Mouse (Mus musculus) T-helper 17 cell (primary cell): ENCODE data around the gene Nenf.

Source experiments
- in situ Hi-C, 2 experiments: fragments of 300-600 bp; cut with MboI, MseI; formaldehyde crosslinking; loops; 1 replicate in 1 of 2; 2 replicates in 1 of 2; pipeline ENCODE4 v1.15.1; 2025; ENCODE audit warnings: high pct_unique_total_duplicates in 2 of 2

Nenf gene

DNA sequence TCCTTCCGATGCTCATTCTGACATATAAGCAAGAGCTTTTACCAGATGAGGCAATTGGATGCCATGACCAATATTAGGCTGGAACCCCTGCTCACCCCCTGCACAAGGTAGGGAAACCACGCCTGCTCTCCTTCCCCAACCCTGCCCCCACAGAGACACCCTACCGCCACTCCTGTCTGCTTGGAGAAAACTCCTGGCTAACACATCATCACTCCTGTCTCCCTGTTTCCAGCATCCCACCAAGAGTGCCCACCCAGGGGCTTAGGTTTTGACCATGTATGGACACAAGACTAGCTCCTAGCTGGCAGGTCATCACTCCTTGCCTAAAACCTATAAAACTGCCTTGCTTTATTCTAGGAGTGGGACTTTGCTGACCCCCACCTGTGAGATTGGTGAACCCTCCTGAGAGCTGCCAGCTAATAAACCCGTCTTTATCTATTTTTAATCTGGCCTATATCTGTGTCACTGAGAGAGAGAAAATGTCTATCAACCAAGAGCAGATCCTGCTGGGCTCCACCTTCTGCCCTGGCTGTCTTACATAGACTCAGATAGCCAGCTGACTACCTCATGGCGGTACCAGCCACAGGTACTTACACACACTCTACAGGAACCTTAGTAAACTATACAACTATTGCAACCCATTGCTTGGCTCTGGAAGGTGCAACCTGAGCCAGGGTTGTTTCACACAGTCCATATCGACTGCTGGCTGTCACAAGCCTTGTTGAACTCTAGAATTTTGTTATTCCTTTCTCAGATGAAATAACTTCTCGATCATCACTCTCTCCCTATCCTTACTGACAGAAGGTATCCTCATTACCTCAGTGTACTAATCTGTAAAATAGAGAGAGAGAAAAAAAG lies 7.0 kb upstream of the Nenf start:
- in situ Hi-C loops = loop anchor here (10.0 to 25.0 kb wide), 3 partner anchors 212 to 500 kb away; partner anchors contain the start of gene Nek2 (in 2 of the 2)

DNA sequence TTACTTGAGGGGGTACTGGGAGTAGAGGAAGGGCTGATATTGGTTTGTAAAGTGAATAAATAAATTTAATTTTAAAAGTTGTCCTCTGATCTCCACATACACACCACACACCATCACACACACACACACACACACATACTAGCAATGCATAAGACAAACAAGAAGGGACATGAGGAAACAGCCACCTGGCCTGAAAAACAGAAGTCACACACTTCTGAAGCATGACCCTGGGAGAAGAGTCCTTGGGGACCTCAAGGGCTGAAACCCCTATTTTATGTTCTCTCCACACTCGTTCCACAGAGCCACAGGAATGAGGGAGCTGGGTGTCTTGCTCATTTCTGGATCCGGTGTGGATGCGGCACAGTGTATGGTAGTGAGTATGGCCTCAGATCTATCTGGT lies 5.4 kb upstream of the Nenf start:
- in situ Hi-C loops = loop anchor here in 1 of 2 experiments (10.0 kb wide), 1 partner anchor 501 kb away; the partner anchor contains the start of gene Nek2

DNA sequence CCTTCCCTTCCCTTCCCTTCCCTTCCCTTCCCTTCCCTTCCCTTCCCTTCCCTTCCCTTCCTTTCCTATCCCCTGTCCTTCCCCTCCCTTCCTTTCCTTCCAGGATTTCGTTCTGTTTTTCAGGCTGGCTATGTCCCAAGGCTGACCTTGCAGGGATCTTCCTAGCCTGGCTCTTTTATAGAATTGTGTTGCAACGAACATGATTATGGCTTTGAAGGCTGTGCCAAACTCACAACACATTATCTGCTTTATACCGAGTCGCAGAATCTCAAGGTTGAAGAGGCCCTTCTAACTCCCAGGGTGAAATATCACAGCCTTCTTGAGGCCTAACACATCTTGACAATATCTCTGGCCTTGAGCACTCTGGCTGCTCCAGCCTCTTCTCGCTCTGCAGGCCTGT lies 692 bp upstream of the Nenf start:
- in situ Hi-C loops = loop anchor here in 1 of 2 experiments (5.0 kb wide), 1 partner anchor 1444 kb away; no protein-coding TSS in a partner anchor

DNA sequence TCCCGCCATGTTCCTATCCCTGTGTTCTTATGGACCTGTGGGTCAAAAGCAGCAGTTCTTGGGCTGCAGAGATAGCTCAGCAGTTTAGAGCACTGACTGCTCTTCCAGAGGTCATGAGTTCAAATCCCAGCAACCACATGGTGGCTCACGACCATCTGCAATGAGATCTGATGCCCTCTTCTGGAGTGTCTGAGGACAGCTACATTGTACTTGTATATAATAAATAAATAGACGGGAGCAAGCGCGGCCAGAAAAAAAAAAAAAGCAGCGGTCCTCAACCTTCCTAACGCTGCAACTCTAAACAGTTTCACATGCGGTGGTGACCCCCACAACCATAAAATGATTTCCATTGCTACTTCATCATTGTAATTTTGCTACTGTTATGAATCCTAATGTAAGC lies 1.2 kb downstream of the Nenf start:
- in situ Hi-C loops = loop anchor here in 1 of 2 experiments (5.0 kb wide), 1 partner anchor 1445 kb away; no protein-coding TSS in a partner anchor

DNA sequence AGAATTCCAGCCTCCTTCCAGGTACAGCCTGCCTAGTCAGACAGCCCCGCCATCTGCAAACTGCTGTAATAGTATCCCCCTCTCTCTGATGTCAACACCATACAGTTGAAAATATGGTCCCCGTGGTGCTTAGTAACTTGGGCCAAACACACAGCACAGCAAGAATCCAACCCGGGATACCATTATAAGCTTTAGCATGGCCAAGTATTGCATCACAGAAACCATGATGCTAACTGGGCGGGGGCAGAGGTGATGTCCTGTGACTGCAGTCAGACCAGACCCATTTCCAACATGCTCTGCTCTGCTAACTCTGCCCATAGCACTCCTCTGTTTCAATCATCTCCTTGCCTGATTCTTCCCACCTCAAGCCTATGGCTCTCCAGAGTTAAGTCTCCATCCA lies 4.1 kb downstream of the Nenf start:
- in situ Hi-C loops = no loop called here

DNA sequence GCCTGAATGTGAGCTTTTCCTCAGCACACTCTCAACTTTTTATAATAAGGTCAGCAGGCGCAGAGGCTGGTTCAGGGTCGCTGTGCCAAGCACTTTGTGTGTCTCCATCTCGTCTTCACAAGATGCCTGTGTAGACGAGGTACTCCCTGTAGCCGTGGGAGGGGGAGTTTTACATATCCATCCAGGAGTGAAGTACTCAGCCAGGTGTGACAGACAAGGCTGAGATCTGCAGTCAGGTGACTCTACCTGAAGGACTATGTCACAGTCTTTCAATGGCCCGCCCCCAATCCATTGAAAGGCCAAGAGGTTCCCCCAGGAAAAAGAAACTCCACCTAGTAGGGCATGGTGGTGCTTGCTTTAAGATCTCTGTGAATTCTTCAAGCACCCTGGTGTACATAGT lies 4.8 kb downstream of the Nenf start:
- in situ Hi-C loops = no loop called here

DNA sequence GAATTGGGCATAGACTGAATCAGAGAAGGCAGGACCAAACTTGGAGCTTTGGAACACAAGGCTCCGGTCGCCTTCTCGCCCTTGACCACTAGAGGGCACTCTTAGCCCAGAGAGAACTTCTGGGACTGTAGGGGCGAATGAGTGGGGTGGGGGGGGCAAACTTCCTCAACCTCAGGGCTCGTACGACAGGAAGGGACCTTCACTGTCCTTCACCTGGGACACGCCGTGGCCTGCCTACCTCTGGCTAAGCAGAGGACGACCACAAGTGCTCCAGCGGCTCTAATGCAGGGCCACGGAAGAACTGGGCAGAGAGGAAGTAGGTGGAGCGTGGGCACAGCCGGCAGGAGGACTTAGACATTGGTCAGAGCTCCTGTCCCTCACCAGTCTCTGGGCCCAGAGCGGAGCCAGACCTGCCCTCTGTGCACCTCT lies 5.5 kb downstream of the Nenf start:
- in situ Hi-C loops = no loop called here

DNA sequence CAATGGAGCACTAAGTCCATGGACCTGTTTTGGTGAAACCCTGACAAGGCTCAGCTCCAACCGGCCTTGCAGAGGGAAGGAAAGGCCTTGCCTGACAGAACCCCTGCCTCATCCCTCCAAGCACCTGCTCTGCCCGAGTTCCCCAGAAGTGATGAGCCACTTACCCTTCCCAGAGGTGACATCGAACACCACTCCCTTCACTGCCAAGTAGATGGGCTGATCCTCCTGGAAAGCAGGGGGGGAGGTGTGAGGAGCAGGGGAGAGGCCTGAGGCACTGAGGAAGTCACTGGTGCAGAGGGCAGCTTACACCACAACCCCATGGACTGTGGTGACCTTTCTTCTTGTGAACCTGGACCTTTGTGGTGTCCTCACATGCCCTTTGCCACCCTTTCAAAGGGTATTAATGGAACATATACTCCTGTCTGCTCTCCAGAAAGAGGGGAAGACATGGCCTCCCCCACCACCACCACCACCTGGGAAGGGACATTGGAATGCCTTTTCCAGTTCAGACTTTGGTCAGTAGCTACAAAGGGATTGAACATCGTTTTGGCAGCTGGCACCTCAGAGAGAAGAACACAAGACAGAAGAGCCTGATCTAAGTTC lies 6.6 kb downstream of the Nenf start:
- in situ Hi-C loops = no loop called here

DNA sequence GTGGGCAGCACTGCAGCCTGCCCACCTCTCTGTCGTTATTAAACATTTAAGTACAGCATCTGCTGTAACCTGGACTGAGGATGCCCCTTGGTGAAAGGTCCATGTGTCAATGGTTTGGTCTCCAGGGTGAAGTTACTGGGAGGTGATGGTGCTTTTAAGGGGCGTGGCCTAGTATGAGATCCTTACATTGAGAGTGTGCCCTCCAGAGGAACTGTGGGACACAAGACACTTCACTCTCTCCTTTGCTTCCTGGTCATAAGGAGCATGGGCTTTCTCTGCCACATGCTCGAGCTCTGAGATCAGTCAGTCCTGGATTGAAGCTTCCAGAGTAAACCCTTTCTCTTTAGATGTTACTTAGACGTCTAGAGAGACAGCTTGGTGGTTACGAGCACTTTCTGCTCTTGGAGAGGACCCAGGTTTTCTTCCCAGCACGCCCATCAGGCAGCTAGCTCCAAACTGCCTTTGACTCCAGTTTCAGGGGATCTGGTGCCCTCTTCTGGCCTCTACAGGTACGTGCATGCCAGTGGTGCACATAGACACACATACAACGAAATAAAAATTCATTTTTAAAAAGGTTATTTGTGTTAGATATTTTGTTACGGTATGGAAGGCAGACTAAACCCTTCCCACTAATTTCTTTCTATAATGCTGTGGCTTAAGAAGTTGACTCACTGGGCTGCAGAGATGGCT lies 10.1 kb downstream of the Nenf start:
- in situ Hi-C loops = no loop called here

DNA sequence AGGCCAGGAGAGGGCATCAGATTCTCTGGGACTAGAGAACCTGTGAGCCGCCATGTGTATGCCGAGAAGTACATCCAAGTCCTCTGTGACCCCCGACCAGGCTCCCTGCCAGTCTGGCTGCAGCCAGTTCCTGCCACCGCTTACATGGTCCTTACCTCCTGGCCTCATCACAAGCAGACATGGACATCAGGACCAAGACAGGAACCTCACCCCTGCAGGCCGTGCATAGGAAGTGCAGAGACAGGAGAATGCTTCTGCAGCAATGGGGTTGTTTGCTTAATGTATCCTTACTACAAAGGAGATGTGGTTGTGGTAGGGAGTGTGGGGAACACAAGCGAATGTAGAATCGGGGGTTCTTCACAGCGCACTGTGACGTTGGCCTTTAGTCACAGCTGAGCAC lies 11.7 kb downstream of the Nenf start:
- in situ Hi-C loops = no loop called here

DNA sequence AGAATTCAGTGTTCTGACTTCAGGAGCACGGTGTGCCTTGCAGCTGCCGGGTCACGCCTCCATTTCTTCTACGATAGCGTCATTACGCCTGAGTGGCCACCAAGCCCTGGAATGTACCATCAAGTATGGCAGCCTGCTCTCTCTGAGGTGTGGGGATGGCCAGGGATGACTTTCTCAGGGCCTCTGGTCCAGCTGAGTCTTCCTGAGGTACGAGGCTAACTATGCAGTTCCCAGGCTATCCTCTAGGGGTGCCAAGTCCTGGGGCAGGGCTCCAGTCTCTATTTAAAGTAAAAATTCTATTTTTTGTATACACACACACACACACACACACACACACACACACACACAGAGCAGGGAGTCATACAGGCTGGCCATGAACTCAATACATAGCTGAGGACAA lies 12.4 kb downstream of the Nenf start:
- in situ Hi-C loops = no loop called here

DNA sequence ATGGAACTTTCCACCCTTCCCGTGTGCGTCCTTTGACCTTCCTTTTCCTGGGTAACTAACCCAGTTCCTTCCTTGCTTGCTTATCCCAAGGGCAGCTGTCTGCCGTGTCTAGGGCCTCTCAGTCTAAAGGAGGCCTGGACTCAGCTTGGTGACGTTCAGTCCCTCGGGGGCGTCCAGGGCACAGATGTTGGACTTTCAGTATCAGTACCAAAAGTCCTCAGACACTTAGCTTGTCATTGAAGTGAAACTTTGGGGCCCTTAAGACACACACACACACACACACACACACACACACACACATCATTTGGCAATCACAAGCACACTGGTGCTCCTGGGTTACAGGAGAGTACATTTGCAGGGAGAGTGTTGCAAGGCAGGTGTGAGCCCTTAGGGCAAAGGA lies 13.8 kb downstream of the Nenf start:
- in situ Hi-C loops = no loop called here

DNA sequence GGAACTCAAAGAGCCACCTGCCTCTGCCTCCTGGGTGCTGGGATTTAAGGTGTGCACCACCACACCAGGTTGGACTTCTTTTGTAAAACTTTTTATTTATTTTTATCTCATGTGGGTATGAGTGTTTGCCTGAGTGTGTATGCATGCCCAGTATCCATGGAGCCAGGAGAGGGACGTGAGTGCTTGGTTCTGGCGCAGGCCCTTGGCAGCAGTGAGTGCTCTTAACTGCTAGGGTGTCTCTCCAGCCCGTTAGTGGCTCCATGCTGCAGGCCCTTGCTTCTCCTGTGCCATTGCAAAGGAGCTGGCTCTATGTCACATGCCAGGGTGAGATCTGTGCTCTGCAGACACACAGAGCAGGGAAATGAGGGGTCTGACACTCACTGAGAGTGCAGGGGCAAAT lies 14.3 kb downstream of the Nenf start:
- in situ Hi-C loops = no loop called here

DNA sequence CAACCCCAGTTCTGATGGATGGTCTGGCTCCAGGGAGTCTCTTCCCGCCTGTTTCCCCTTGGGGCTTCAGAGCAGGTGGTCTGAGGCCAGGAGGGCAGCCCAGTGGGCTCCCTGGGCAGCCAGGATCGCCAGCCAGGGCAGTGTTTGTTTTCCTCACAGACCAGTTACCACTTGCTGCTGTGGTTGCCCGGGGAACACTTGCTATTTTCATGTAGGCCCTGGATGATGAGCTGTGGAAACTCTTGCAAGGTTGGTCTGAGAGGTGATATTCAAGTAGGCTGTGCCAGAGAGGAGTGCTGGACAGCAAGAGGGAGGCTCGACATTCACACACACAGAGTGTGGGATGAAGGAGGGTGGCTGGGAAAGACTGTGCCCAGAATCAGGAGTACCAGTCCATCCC lies 16.1 kb downstream of the Nenf start:
- in situ Hi-C loops = no loop called here

DNA sequence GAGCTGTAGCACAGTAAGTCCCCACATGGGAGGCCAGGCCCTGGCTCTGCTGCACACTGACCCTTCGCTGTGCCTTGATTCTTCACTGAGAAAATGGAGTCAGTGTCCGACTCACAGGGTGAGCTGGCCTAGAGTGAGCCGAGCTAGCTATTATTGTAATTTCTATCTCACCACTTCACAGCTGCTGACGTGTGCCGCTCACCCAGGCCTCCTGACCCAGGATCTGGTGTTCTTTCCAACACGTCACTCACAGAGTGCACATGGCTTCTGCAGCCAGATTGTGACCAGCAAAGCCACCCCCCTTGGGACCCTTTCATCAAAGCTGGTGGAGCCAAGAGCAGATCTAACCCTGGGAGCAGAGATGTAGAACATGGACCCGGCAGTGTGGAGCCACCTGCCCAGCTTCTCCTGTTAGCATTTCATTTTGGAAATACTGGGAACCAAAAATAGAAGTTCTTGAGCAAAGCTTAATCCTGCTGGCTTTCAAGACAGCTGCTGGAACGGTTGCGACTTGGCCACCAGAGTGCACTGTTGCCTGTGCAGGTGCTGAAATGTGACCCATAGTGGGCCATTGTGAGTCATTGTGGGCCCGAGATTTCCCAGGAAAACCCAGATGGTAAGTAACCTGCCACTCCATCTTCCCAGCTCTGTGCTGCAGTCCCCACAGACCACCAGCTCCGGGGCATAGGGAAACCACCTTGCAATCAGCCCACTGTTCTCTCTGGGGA lies 18.6 kb downstream of the Nenf start:
- in situ Hi-C loops = no loop called here

DNA sequence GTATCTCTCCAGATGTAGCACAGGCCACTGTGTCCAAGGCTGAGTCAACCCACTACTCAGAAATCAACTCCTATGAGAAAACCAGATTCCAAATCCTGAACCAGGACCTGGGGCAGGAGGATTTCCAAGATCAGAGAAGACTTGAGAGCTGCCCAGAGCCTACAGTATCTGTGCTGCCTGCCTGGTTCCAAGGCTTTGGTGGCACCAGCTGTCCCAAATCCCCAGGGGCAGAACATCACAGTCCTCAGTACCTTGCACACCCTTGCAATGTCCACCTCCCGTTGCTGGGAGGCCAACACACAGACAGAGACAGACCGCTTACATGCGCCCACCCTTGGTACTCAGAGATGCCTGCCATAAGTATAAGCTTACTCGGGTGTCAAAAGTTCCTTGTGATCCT lies 19.7 kb downstream of the Nenf start:
- in situ Hi-C loops = no loop called here

DNA sequence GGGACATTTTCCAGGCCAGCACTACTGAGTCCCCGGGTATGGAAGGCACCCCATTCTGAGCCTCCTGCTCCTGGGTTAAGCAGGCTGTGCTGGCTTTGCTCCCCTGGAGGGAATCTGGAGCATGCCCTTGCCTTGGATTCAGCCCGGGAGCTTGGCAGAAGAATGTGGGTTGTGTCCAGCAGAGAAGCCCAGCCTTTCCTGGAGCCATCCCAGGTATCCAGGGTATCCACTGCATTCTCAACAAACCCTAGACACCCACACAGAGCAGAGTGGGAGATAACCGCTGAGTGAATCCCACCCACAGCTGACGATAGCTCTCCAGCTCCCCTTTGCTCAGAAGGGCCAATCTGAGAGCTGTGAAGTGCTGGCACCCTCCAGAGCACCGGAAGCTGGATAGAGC lies 21.5 kb downstream of the Nenf start:
- in situ Hi-C loops = no loop called here

DNA sequence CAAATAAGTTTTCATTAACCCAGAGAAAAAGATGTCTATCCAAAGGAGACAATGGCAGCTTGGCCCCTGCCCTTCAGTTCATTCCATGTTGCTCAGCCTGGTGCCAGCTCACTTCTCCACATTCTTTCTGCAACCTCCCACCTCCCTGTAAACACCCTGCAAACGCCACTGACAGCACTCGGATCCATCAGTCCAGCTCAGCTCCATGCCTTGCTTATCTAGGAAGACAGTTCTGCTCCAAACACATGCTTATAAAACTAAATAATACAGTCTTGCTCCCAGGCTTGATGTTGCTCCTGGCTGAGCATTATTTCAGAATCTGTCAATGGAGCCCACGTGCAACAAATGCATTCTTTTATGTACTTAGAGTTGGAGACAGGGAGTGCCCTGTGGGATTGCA lies 22.2 kb downstream of the Nenf start:
- in situ Hi-C loops = no loop called here

DNA sequence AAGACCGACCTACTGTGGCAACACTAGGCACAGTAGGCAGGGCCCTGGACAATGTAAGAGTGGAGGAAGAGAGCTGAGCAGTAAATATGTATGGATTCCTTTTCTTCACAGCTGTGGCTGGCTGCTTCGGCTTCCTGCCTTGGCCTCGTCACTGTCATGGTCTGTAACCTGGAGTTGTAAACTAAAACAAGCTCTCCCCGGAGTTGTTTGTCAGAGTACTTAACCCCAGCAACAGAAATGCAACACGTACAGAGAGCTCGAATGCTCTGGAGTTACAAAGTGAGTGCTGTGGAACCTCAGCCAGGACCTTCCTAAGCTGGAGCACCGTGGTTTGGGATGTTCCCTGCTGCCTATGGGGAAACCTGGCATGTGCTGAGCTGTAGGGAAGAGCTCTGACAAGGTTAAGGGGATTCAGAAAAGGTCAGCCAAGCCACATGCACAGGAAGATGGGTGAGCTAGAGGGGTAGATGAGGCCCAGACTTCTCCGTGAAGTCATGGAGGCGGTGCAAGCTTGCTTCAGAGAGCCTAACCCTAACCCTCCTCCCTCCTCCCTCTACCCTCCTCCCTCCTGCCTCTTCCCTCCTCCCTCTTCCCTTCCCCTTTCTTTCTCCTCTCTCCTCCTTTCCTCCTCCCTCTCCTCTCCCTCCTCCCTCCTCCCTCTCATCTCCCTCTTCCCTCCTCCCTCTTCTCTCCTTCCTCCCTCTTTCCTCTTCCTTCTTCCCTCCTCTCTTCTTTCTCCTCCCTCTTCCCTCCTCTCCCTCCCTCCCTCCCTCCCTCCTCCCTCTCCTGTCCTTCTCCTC lies 23.8 kb downstream of the Nenf start:
- in situ Hi-C loops = no loop called here

DNA sequence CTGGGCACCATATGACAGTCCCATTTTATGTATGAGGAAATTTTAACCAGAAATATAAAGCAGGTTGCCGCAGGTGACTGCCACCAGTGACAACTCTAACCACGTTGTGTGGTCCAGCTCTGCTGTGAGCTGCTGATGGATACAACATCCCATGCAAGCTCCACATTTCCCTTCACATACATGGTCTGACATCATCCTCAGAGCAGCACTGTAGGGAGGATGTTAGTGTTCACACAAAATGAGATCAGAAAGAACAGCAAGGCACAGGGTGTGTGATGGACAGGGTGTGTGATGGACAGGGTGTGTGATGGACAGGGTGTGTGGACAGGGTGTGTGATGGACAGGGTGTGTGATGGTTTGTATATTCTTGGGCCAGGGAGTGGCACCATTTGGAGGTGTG lies 24.9 kb downstream of the Nenf start:
- in situ Hi-C loops = no loop called here

DNA sequence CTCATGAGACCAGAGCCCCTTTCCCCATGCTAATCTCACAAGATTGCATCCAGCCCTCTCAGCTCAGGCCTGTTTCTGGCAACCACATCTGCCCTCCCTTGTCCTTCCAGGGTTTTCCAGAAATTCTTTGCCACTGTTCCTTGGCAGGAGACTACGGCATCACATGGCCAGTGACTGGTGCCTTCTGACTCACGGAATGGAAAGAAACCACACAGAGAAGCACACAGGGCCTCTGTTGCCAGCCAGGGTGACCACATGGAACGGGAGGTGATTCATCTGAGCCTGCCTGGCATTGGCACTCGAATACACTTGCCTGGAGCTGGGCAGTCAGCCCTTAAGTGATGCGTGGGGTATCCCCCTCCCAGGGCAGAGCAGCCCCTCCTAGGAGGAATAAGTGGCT lies 25.6 kb downstream of the Nenf start:
- in situ Hi-C loops = no loop called here
